ENCODE assay signal across 9 mouse cellular contexts in genomic region chr1:172204033-172204813, GRCm38 (mm10). TPM values are rescaled to one million over a fixed set of nuclear protein-coding genes. Genes with fewer than 3 reads are reported as not detected.
DNase-seq lines count a peak whose midpoint lies in the region; ATAC-seq and TF ChIP-seq lines count a peak whose summit lies in the region.
"Had no signal": no experiment of that assay in that cellular context is flagged by ENCODE, and none has a peak within 500 bp of the region (broad histone marks: within the 10 kb centered on the region; RNA-seq: fewer than 3 reads in every experiment).

No protein-coding gene starts in this region.

- no peaks in the 10 kb centered on the region for H3K9me3 ChIP-seq in heart, embryonic 14.5 days (ENCODE audit: control insufficient read depth, low read length)
- no peaks in the 10 kb centered on the region for H3K9me3 ChIP-seq in hindbrain, embryonic 10.5 days
- H3K9me3 ChIP-seq in midbrain, embryonic 14.5 days (ENCODE audit: control insufficient read depth, low read length), result no peaks in the 10 kb centered on the region

- H3K4me2 ChIP-seq in heart, embryonic 14.5 days (ENCODE audit: low read length), result peak overlapping the region; percentile 72
- H3K4me2 ChIP-seq in midbrain, embryonic 14.5 days (ENCODE audit: low read length), result peak overlapping the region; percentile 81

- no peak for ATAC-seq in heart, embryonic 14.5 days (ENCODE audit: insufficient number of reproducible peaks, insufficient read depth, low FRiP score, low read depth)
- no peak for ATAC-seq in midbrain, embryonic 14.5 days (ENCODE audit: low FRiP score, low TSS enrichment)

- WGBS in heart, embryonic 14.5 days, result 34% methylated on average over 9 of the region's 9 CpGs
- 16% methylated on average over 9 of the region's 9 CpGs for WGBS in hindbrain, embryonic 10.5 days
- 2% methylated on average over 9 of the region's 9 CpGs for WGBS in midbrain, embryonic 14.5 days

- peak overlapping the region; percentile 57 to 92 for H3K27ac ChIP-seq in heart, embryonic 14.5 days (replicated peaks in 1 of 2; ENCODE audit: control insufficient read depth in 1 of 2, insufficient read depth in 1 of 2, low read depth in 2 of 2, low read length in 2 of 2)
- H3K27ac ChIP-seq in cortical plate, adult 2 months (ENCODE audit: insufficient read depth, low read length), result peak overlapping the region; percentile 43
- H3K27ac ChIP-seq in hindbrain, embryonic 10.5 days, result peak overlapping the region; percentile 94
- peak overlapping the region; percentile 91 for H3K27ac ChIP-seq in midbrain, embryonic 14.5 days (replicated peaks; ENCODE audit: low read depth, low read length)

- TF ChIP-seq CTCF in cortical plate, adult 2 months (IDR thresholded peaks at IDR 0.05; ENCODE audit: extremely low read depth, insufficient read depth, low read length), result no peak

- no peak for DNase-seq in heart, postnatal 25 days (ENCODE audit: low spot score)
- no peak for DNase-seq in hindbrain, embryonic 10.5 days (ENCODE audit: low spot score)
- peak; percentile 37 for DNase-seq in midbrain, embryonic 14.5 days
- no peak for DNase-seq in natural killer cell, adult 2 months (ENCODE audit: low spot score in 2 of 2)
- DNase-seq in layer of hippocampus, postnatal 14 days (ENCODE audit: low spot score in 2 of 2), result no peak
- DNase-seq in gastrocnemius, postnatal 4 days (ENCODE audit: low spot score in 2 of 2), result no peak

- no peaks in the 10 kb centered on the region for H3K27me3 ChIP-seq in heart, embryonic 14.5 days (ENCODE audit: control insufficient read depth, insufficient read depth, low read length)
- H3K27me3 ChIP-seq in hindbrain, embryonic 10.5 days (ENCODE audit: insufficient read depth, poor library complexity, severe bottlenecking), result no peaks in the 10 kb centered on the region
- no peaks in the 10 kb centered on the region for H3K27me3 ChIP-seq in midbrain, embryonic 14.5 days (ENCODE audit: control insufficient read depth, insufficient read depth, low read length)

- peaks cover 29% of the 10 kb centered on the region for H3K36me3 ChIP-seq in heart, embryonic 14.5 days (ENCODE audit: control insufficient read depth, insufficient read depth, low read length)
- H3K36me3 ChIP-seq in hindbrain, embryonic 10.5 days, result peaks cover 30% of the 10 kb centered on the region
- H3K36me3 ChIP-seq in midbrain, embryonic 14.5 days (ENCODE audit: control insufficient read depth, insufficient read depth, low read length), result peaks cover 13% of the 10 kb centered on the region

- peak overlapping the region in 1 of 2 experiments; percentile 1; a peak in 1 of 4 replicates for H3K4me3 ChIP-seq in heart, embryonic 14.5 days (ENCODE audit: control insufficient read depth in 1 of 2, insufficient read depth in 1 of 2, low read depth in 1 of 2, low read length in 2 of 2)
- H3K4me3 ChIP-seq in cortical plate, adult 2 months (ENCODE audit: insufficient read depth, low read length), result peak overlapping the region; percentile 91
- peak overlapping the region; percentile 69 for H3K4me3 ChIP-seq in hindbrain, embryonic 10.5 days
- peak overlapping the region; percentile 80 for H3K4me3 ChIP-seq in midbrain, embryonic 14.5 days (replicated peaks; ENCODE audit: low read depth, low read length)

- H3K4me1 ChIP-seq in heart, embryonic 14.5 days (ENCODE audit: control insufficient read depth in 2 of 2, insufficient read depth in 2 of 2, low read length in 2 of 2), result peaks cover 50 to 69% of the 10 kb centered on the region in 2 experiments
- peaks cover 24% of the 10 kb centered on the region for H3K4me1 ChIP-seq in cortical plate, adult 2 months (ENCODE audit: control insufficient read depth, insufficient read depth, low read length)
- H3K4me1 ChIP-seq in hindbrain, embryonic 10.5 days (replicated peaks), result peaks cover 79% of the 10 kb centered on the region
- peaks cover 68% of the 10 kb centered on the region for H3K4me1 ChIP-seq in midbrain, embryonic 14.5 days (ENCODE audit: control insufficient read depth, insufficient read depth, low read length)

- peak overlapping the region; percentile 42 for H3K9ac ChIP-seq in heart, embryonic 14.5 days (ENCODE audit: low read length)
- H3K9ac ChIP-seq in midbrain, embryonic 14.5 days (replicated peaks; ENCODE audit: low read length), result peak overlapping the region; percentile 98; the same call in 1 of the 2 replicates

- intact Hi-C loops in heart, postnatal 25 days (cut with DNase I), result no loop called here

- TF ChIP-seq POLR2A in cortical plate, adult 2 months (IDR thresholded peaks at IDR 0.05; ENCODE audit: extremely low read depth, insufficient read depth, low read length), result no peak

RNA-seq across cellular contexts. Expression of gene Pea15a, which starts 2.4 kb away (rescaled TPM):
- polyA plus RNA-seq in heart, embryonic 14.5 days (2014; fragmentation: Nextera tagmentation; extraction: Ambion mirVana), result 160 and 166 TPM in 2 replicates
- total RNA-seq in heart, postnatal 25 days (2021), result 10 to 100 TPM; 65.8 to 70.5 TPM
- polyA plus RNA-seq in cortical plate, adult 2 months (2012; rRNA removed), result 530 and 543 TPM in 2 replicates
- polyA plus RNA-seq in hindbrain, embryonic 10.5 days (2016; fragmentation: Nextera tagmentation; extraction: Ambion mirVana), result 295 and 370 TPM in 2 replicates
- 314 and 385 TPM in 2 replicates for polyA plus RNA-seq in midbrain, embryonic 14.5 days (2014; fragmentation: Nextera tagmentation; extraction: Ambion mirVana)
- 100 to 1,000 TPM; 360 to 376 TPM for total RNA-seq in layer of hippocampus, postnatal 14 days (2021)
- total RNA-seq in gastrocnemius, postnatal 4 days (2021), result 100 to 1,000 TPM; 113 TPM

RNA-seq across cellular contexts. Expression of gene Casq1, which starts 15.4 kb away (rescaled TPM):
- 138 and 148 TPM in 2 replicates for polyA plus RNA-seq in heart, embryonic 14.5 days (2014; fragmentation: Nextera tagmentation; extraction: Ambion mirVana)
- 10 to 100 TPM; 12.6 to 18.0 TPM for total RNA-seq in heart, postnatal 25 days (2021)
- polyA plus RNA-seq in cortical plate, adult 2 months (2012; rRNA removed), result 1.1 and 2.9 TPM in 2 replicates
- polyA plus RNA-seq in hindbrain, embryonic 10.5 days (2016; fragmentation: Nextera tagmentation; extraction: Ambion mirVana), result 1.3 and 2.0 TPM in 2 replicates
- polyA plus RNA-seq in midbrain, embryonic 14.5 days (2014; fragmentation: Nextera tagmentation; extraction: Ambion mirVana), result 1.6 and 2.3 TPM in 2 replicates
- 1 to 10 TPM; 1.1 to 1.4 TPM for total RNA-seq in layer of hippocampus, postnatal 14 days (2021)
- 1,000 to 10,000 TPM; 2,015 to 2,024 TPM for total RNA-seq in gastrocnemius, postnatal 4 days (2021)

RNA-seq across cellular contexts. Expression of gene Atp1a4, which starts 54.0 kb away (rescaled TPM):
- 0.23 and 0.26 TPM in 2 replicates for polyA plus RNA-seq in heart, embryonic 14.5 days (2014; fragmentation: Nextera tagmentation; extraction: Ambion mirVana)
- total RNA-seq in heart, postnatal 25 days (2021), result not detected
- not detected in 2 replicates for polyA plus RNA-seq in cortical plate, adult 2 months (2012; rRNA removed)
- not detected in 2 replicates for polyA plus RNA-seq in hindbrain, embryonic 10.5 days (2016; fragmentation: Nextera tagmentation; extraction: Ambion mirVana)
- not detected in 2 replicates for polyA plus RNA-seq in midbrain, embryonic 14.5 days (2014; fragmentation: Nextera tagmentation; extraction: Ambion mirVana)
- total RNA-seq in layer of hippocampus, postnatal 14 days (2021), result not detected
- total RNA-seq in gastrocnemius, postnatal 4 days (2021), result under 1 TPM; 0.17 to 0.18 TPM
- polyA plus RNA-seq: spleen, adult 2 months had no signal

RNA-seq across cellular contexts. Expression of gene Dcaf8, which starts 56.3 kb away (rescaled TPM):
- 101 and 104 TPM in 2 replicates for polyA plus RNA-seq in heart, embryonic 14.5 days (2014; fragmentation: Nextera tagmentation; extraction: Ambion mirVana)
- total RNA-seq in heart, postnatal 25 days (2021), result 100 to 1,000 TPM; 109 to 114 TPM
- polyA plus RNA-seq in cortical plate, adult 2 months (2012; rRNA removed), result 99.6 and 106 TPM in 2 replicates
- 120 and 125 TPM in 2 replicates for polyA plus RNA-seq in hindbrain, embryonic 10.5 days (2016; fragmentation: Nextera tagmentation; extraction: Ambion mirVana)
- polyA plus RNA-seq in midbrain, embryonic 14.5 days (2014; fragmentation: Nextera tagmentation; extraction: Ambion mirVana), result 63.5 and 79.8 TPM in 2 replicates
- 100 to 1,000 TPM in 1 of 2 experiments, 10 to 100 TPM in 1; 97.8 to 104 TPM for total RNA-seq in layer of hippocampus, postnatal 14 days (2021)
- total RNA-seq in gastrocnemius, postnatal 4 days (2021), result 100 to 1,000 TPM; 139 to 169 TPM

RNA-seq across cellular contexts. Expression of gene Igsf8, which starts 57.2 kb away (rescaled TPM):
- polyA plus RNA-seq in heart, embryonic 14.5 days (2014; fragmentation: Nextera tagmentation; extraction: Ambion mirVana), result 20.7 and 24.7 TPM in 2 replicates
- 10 to 100 TPM in 1 of 2 experiments, 1 to 10 TPM in 1; 9.3 to 15.2 TPM for total RNA-seq in heart, postnatal 25 days (2021)
- 318 and 326 TPM in 2 replicates for polyA plus RNA-seq in cortical plate, adult 2 months (2012; rRNA removed)
- 63.5 and 142 TPM in 2 replicates for polyA plus RNA-seq in hindbrain, embryonic 10.5 days (2016; fragmentation: Nextera tagmentation; extraction: Ambion mirVana)
- polyA plus RNA-seq in midbrain, embryonic 14.5 days (2014; fragmentation: Nextera tagmentation; extraction: Ambion mirVana), result 55.6 and 61.0 TPM in 2 replicates
- total RNA-seq in layer of hippocampus, postnatal 14 days (2021), result 100 to 1,000 TPM; 185 to 195 TPM
- total RNA-seq in gastrocnemius, postnatal 4 days (2021), result 10 to 100 TPM; 24.8 to 26.9 TPM

Comparison
In these comparisons a context has a peak if more than half of its experiments do, and no peak if none do; other contexts are left out.
1. H3K27ac ChIP-seq: peak in every context shown above with its lines; median percentile 94 in hindbrain, embryonic 10.5 days; 91 in midbrain, embryonic 14.5 days; 74 in heart, embryonic 14.5 days; 43 in cortical plate, adult 2 months.
2. RNA of gene Casq1, which starts 15.4 kb away (polyA plus RNA-seq): 138 to 148 TPM in heart, embryonic 14.5 days; 1.1 to 2.9 TPM in cortical plate, adult 2 months, 1.6 to 2.3 TPM in midbrain, embryonic 14.5 days and 1.3 to 2.0 TPM in hindbrain, embryonic 10.5 days; every median in the first group is over 10 times any median in the second.